Mouse (Mus musculus): ENCODE measurements around the gene Gm20388. TPM values are rescaled to one million over a fixed set of nuclear protein-coding genes. Genes with fewer than 3 reads are reported as not detected.
"Not testable (repeated sequence)": the region's sequence is repeated elsewhere in the genome, so short reads cannot be mapped to it uniquely, and the experiment has no call there.

Gene Gm20388
- polyA plus RNA-seq, 1 experiment = 59.3 TPM

DNA sequence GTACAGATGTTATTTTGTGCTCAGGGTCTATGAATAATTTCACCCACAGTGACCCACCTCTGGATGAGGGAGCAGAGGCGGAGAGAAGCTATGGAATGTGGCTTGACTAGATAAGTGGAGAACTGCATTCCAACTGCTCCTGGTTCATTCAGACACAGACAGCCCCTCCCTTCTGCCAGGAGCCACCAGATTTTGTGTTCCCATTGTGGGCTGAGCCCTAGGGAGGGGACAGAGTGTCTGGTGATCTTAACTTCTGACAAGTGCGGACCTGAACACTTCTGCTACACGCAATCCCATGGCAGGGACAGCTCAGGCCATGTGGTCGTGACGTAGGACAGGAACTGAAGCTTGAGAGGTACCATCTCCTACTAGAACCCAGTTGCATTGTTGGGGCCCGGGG, 3536.2 kb downstream of the Gm20388 start:
- TF ChIP-seq POLR2A (IDR thresholded peaks at IDR 0.05; ENCODE audit: borderline replicate concordance, extremely low read depth, insufficient read depth, insufficient read length, poor library complexity, severe bottlenecking) (no peak), CTCF (IDR thresholded peaks at IDR 0.05; ENCODE audit: borderline replicate concordance, extremely low read depth, insufficient read depth, insufficient read length) (no peak)
- DNase-seq (ENCODE audit: low read depth) = no peak

DNA sequence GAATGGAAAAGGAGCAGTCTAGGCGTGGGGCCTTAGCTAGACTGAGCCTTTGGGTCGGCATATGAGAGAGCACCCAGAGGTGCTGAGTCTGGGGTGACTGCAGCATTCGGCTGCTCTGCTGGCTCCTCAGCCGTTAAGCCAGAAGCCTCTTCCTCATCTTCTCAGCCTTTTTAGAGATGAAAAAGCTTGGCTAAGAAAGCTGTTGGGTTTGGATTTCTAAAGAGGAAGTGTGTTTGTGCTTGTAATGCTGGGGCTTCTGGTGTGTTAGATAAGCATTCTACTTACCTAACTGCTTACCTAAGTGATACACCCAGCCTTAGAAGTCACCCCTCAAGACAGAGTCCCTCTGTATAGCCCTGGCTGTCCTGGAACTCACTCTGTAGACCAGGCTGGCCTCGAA, 3540.1 kb downstream of the Gm20388 start:
- TF ChIP-seq CTCF (IDR thresholded peaks at IDR 0.05; ENCODE audit: borderline replicate concordance, extremely low read depth, insufficient read depth, insufficient read length) (no peak), POLR2A (IDR thresholded peaks at IDR 0.05; ENCODE audit: borderline replicate concordance, extremely low read depth, insufficient read depth, insufficient read length, poor library complexity, severe bottlenecking) (no peak)
- DNase-seq (ENCODE audit: low read depth) = no peak

DNA sequence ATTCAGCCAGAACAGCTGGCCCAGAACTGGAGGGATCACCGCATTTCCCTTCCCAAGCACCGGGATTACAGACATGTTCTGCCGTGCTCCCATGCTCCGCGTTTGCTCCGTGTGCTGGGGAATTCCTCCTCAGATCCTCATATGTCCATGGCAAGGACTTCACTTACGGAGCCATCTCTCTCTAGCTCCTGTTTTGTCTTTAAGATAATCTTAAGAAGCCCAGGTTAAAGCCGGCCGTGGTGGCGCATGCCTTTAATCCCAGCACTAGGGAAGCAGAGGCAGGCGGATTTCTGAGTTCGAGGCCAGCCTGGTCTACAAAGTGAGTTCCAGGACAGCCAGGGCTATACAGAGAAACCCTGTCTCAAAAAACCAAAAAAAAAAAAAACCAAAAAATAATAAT, 3541.1 kb downstream of the Gm20388 start:
- not testable (repeated sequence) for DNase-seq (ENCODE audit: low read depth)

DNA sequence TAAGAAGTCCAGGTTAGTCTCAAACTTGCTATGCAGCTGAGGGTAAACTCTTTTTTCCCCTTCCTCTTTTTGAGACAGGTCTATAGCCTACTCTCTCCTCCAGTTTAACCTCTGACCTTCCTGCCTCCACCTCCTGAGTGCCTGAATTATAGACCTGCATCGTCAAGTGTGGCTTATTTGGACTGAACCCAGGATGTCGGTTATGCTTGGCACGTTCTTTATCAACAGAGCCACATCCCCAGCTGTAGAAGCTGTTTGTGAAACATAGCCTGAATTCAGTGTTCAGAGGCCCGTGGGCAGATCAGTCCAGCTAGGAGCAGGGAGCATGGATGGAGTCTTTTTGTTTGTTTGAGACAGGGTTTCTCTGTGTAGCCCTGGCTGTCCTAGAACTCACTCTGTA, 3541.5 kb downstream of the Gm20388 start:
- no peak for DNase-seq (ENCODE audit: low read depth)
- TF ChIP-seq CTCF (IDR thresholded peaks at IDR 0.05; ENCODE audit: borderline replicate concordance, extremely low read depth, insufficient read depth, insufficient read length) = no peak
- no peak for TF ChIP-seq POLR2A (IDR thresholded peaks at IDR 0.05; ENCODE audit: borderline replicate concordance, extremely low read depth, insufficient read depth, insufficient read length, poor library complexity, severe bottlenecking)

DNA sequence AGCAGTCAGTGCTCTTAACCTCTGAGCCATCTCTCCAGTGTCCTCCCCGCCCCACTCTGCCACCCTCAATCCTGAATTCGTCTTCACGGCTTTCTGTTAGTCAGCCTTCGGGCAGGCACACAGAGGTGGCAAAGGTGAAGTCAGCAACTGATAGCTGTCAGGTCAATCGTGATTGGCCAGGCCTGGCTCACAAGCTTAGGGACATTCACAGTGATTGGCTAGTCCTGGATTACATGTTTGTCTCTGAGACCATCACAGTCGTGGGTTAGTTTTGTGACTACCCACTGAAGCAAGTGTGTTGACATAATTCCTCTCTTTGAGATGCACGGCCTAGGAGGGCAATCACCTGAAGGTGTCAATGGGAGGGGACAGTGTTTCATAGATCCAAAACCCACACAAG, 3542.7 kb downstream of the Gm20388 start:
- no peak for TF ChIP-seq CTCF (IDR thresholded peaks at IDR 0.05; ENCODE audit: borderline replicate concordance, extremely low read depth, insufficient read depth, insufficient read length)
- no peak for TF ChIP-seq POLR2A (IDR thresholded peaks at IDR 0.05; ENCODE audit: borderline replicate concordance, extremely low read depth, insufficient read depth, insufficient read length, poor library complexity, severe bottlenecking)
- DNase-seq (ENCODE audit: low read depth) = no peak

DNA sequence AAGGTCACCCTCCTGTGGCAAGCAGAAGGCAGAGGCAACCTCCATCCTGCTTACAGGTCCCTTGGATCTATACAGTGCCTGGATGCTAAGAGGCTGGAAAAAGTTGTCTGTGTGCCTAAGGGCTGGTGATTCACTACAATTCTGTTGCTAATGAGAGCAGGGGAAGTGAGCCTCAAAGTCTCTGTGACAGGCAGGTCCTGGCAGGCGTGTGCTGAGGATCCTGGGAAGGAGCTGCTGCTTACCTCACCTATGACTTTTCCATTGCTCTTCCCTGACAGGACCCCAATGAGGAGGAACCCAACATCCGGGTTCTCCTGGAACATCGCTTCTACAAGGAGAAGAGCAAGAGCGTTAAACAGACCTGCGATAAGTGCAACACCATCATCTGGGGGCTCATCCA, 3543.3 kb downstream of the Gm20388 start:
- TF ChIP-seq POLR2A (IDR thresholded peaks at IDR 0.05; ENCODE audit: borderline replicate concordance, extremely low read depth, insufficient read depth, insufficient read length, poor library complexity, severe bottlenecking) (no peak), CTCF (IDR thresholded peaks at IDR 0.05; ENCODE audit: borderline replicate concordance, extremely low read depth, insufficient read depth, insufficient read length) (no peak)
- no peak for DNase-seq (ENCODE audit: low read depth)

DNA sequence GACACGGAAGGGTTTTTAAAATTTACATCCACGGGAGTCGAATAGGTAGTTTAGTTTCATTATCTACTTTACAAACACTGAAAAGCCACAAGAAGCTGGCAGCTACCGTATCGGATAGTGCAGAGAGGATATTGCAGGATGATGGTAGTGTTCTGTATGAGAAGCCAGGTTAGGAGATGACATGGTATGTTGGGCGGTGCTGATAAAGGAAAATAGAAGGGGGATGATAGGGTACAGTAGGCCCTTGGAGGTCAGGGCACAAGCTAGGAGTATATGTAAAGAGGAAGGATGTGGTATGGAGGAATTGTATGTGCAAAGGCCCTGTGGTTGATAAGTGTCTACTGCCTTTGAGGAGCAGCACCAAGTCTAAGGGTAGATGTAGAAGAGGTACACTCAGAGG, 3543.9 kb downstream of the Gm20388 start:
- no peak for DNase-seq (ENCODE audit: low read depth)
- TF ChIP-seq POLR2A (IDR thresholded peaks at IDR 0.05; ENCODE audit: borderline replicate concordance, extremely low read depth, insufficient read depth, insufficient read length, poor library complexity, severe bottlenecking) (no peak), CTCF (IDR thresholded peaks at IDR 0.05; ENCODE audit: borderline replicate concordance, extremely low read depth, insufficient read depth, insufficient read length) (no peak)

DNA sequence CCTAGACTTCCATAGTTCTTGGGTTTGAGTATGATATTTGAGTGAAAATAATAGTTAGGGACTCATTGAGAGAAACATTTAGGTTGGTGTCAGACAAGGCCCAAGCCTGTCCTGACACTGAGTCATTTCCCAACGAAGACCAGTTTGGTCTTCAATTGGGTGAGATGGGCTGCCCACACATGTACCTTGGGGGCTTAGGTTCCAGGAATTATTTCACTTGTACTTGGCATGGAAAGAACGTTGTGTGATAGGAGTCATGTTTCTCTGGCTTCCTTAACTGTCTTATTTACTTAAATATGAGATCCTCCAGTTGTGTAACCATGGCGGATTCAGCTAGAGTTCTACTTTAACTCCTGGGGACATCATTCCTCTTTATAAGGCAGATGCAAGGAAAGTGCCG, 3553.0 kb downstream of the Gm20388 start:
- TF ChIP-seq POLR2A (IDR thresholded peaks at IDR 0.05; ENCODE audit: borderline replicate concordance, extremely low read depth, insufficient read depth, insufficient read length, poor library complexity, severe bottlenecking) = no peak
- TF ChIP-seq CTCF (IDR thresholded peaks at IDR 0.05; ENCODE audit: borderline replicate concordance, extremely low read depth, insufficient read depth, insufficient read length) = no peak
- DNase-seq (ENCODE audit: low read depth) = no peak

DNA sequence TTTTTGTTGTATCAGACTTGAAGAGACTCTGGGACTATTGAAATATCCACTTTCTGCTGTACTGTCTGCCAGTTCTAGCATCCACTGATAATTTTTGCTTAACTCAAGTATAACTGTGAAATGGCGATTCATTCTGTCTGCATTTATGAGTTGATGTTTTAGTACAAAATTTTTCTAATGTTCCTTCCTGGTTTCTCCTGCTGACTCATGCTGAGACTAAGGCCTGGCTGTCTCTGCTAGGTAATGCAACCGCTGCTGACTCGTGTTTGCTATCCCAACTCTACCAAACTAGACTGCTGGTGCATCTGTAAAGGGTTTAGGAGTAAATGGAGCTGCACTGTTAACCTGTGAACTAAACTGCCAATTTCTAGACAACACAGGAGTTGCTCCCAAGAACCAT, 3556.8 kb downstream of the Gm20388 start:
- TF ChIP-seq CTCF (IDR thresholded peaks at IDR 0.05; ENCODE audit: borderline replicate concordance, extremely low read depth, insufficient read depth, insufficient read length) (no peak), POLR2A (IDR thresholded peaks at IDR 0.05; ENCODE audit: borderline replicate concordance, extremely low read depth, insufficient read depth, insufficient read length, poor library complexity, severe bottlenecking) (no peak)
- DNase-seq (ENCODE audit: low read depth) = no peak

DNA sequence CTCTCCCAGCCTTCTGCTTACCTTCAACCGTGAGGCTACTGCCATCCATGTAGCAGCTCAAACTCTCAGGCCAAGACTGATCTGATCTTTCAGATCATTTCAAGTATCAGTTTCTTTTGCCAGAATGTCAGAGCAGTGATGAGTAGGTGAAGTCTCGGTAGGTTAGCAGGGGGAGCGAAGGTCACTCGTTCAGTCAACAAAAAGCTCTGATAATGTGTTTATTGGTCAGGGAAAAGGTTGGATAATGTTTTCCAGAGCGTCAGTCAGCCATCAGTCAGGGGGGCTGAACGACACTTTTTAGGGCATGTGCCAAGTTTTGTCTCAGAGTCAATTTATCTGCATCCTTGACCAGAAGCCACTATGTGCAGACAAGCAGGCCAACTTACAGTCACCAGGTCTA, 3562.3 kb downstream of the Gm20388 start:
- DNase-seq (ENCODE audit: low read depth) = not testable (repeated sequence)

DNA sequence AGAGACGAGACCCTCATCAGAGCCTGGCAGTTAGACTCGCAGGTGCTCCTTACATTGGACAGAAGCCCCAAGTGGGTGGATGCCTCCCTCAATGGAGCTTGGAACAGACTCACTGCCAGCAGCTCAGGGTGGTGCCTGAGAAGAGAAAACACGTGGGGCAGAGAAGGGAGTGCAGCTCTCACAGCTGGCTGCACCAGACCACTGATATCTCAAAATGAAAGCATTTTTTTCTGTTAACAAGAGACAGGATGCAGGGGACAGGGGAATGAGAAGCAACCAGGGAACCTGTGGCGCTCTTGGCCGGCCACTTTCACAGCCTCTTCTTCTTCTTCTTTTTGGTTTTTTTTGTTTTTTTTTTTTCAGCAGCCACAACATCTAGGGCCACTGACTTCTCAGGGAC, 3563.9 kb downstream of the Gm20388 start:
- DNase-seq (ENCODE audit: low read depth) = not testable (repeated sequence)

DNA sequence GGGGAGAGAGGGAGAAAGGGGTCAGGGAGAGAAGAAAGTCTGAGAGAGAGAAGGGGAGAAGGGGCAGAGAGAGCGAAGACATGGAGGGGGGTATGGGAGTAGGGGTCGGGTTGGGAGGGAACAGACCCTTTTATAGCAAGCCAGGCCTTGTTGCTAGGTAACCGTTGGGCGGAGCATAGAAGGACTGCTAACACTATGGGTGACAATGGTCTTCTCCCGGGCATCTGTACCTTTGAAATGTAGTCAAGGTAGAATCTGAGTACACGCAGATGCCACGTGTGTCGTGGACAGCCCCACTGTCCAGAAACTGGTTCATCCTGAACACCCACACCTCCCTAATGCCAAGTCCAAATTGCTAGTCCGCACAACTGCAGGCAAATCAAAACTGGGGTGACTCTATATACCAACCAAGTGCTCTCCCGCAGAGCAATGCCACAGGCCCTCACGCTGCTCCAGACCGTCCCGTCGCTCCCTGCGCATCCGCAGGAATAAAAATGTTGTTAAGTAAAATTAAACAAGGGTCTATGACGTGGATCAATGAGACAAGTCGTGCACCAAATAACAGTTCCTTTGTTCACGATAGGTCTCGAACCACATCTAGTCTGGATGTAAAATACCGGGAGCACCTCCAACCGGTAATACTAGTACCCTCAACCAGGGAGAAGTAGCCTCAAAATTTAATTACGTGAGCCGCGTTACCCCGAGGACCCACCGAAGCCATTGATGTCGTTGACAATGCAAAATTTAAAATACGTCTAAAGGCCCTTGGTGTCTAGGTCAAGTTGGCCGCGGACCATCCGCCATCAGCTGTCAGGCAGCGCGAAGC, 3566.5 kb downstream of the Gm20388 start:
- DNase-seq (ENCODE audit: low read depth) = peak; percentile 71

DNA sequence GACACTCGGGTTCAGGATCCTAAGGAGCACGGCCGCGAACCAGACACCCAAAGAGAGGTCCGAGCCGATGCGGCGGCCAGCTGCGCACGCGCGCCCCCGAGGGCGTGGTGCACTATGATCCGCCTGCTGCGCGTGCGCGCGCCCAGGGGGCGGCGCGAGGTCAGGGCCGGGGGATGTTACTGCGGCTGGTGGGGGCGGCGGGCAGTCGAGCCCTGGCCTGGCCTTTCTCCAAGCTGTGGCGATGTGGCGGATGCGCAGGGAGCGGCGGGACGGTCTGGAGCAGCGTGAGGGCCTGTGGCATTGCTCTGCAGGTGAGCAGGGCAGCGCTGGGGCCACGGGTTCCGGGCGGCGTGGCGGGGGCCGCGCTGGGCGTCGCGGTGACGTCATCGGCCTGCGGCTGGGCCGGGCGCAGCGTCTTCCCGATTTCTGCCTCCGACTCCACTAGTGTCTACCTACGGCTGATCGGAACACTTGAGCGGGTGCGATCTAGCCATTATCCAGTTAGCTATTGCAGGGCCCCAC, 3567.2 kb downstream of the Gm20388 start, which contains the start of gene Afg3l1:
TSS of gene Afg3l1 (plus strand) at position 167 of the 522 bp plus-strand sequence.
- peak; percentile 95 for DNase-seq (ENCODE audit: low read depth)
- TF ChIP-seq CTCF (IDR thresholded peaks at IDR 0.05; ENCODE audit: borderline replicate concordance, extremely low read depth, insufficient read depth, insufficient read length) = no peak
- TF ChIP-seq POLR2A (IDR thresholded peaks at IDR 0.05; ENCODE audit: borderline replicate concordance, extremely low read depth, insufficient read depth, insufficient read length, poor library complexity, severe bottlenecking) = peak; percentile 91

More for the DNA sequence above, 3566.5 kb downstream of the Gm20388 start:
- TF ChIP-seq POLR2A (IDR thresholded peaks at IDR 0.05; ENCODE audit: borderline replicate concordance, extremely low read depth, insufficient read depth, insufficient read length, poor library complexity, severe bottlenecking) = no peak
- TF ChIP-seq CTCF (IDR thresholded peaks at IDR 0.05; ENCODE audit: borderline replicate concordance, extremely low read depth, insufficient read depth, insufficient read length) = no peak

Measured in brain, embryonic 14.5 days (tissue).